Mouse (Mus musculus): Measurements from ENCODE around the gene Denr. TPM values are rescaled to one million over a fixed set of nuclear protein-coding genes. Genes with fewer than 3 reads are reported as not detected.

Denr gene
- polyA plus RNA-seq, 1 experiment: 91.3 TPM

- H3K27me3 ChIP-seq (replicated peaks): peaks cover 44% of the 10 kb centered on the region
- TF ChIP-seq GATA1 (IDR thresholded peaks at IDR 0.05; ENCODE audit: borderline replicate concordance, low read length): no peak
- no peak for TF ChIP-seq FLI1 (IDR thresholded peaks at IDR 0.05; ENCODE audit: low read length)
- H3K36me3 ChIP-seq (replicated peaks; ENCODE audit: low read length): no peaks in the 10 kb centered on the region
- H3K9me3 ChIP-seq: no peaks in the 10 kb centered on the region
- no peak within 1 kb of the TSS for H3K4me3 ChIP-seq (replicated peaks)
- peaks cover 30% of the 10 kb centered on the region for H3K4me1 ChIP-seq
Observed at GRCm38 (mm10) chr5:123879928-123880327, 27.0 kb upstream of the Denr start, which contains the start of gene Hcar1. Gene Hcar1, minus strand, starts transcription at chr5:123880020.

- Histone ChIP-seq H3K9me3 (no peaks in the 10 kb centered on the region), H3K4me1 (peaks cover 31% of the 10 kb centered on the region), H3K4me3 (replicated peaks) (no peak overlapping the region), H3K36me3 (replicated peaks; ENCODE audit: low read length) (no peaks in the 10 kb centered on the region), H3K27me3 (replicated peaks) (peaks cover 40% of the 10 kb centered on the region)
- TF ChIP-seq FLI1 (IDR thresholded peaks at IDR 0.05; ENCODE audit: low read length): no peak
Observed at GRCm38 (mm10) chr5:123880778-123881177, 26.2 kb upstream of the Denr start.

- Histone ChIP-seq H3K36me3 (replicated peaks; ENCODE audit: low read length) (no peaks in the 10 kb centered on the region), H3K9me3 (no peaks in the 10 kb centered on the region), H3K4me1 (peaks cover 27% of the 10 kb centered on the region), H3K27me3 (replicated peaks) (peaks cover 19% of the 10 kb centered on the region), H3K4me3 (replicated peaks) (no peak overlapping the region)
- TF ChIP-seq GATA1 (IDR thresholded peaks at IDR 0.05; ENCODE audit: borderline replicate concordance, low read length) (no peak), FLI1 (IDR thresholded peaks at IDR 0.05; ENCODE audit: low read length) (no peak)
Observed at GRCm38 (mm10) chr5:123883891-123884290, 23.1 kb upstream of the Denr start.

GRCm38 (mm10) chr5:123884332-123884731 lies 22.6 kb upstream of the Denr start:
- H3K4me1 ChIP-seq: peaks cover 26% of the 10 kb centered on the region
- no peak for TF ChIP-seq FLI1 (IDR thresholded peaks at IDR 0.05; ENCODE audit: low read length)
- no peak for TF ChIP-seq GATA1 (IDR thresholded peaks at IDR 0.05; ENCODE audit: borderline replicate concordance, low read length)

GRCm38 (mm10) chr5:123886365-123886764 lies 20.6 kb upstream of the Denr start:
- Histone ChIP-seq H3K36me3 (replicated peaks; ENCODE audit: low read length) (no peaks in the 10 kb centered on the region), H3K9me3 (no peaks in the 10 kb centered on the region), H3K4me3 (replicated peaks) (no peak overlapping the region), H3K4me1 (peaks cover 23% of the 10 kb centered on the region), H3K27me3 (replicated peaks) (peaks cover 6% of the 10 kb centered on the region)
- TF ChIP-seq FLI1 (IDR thresholded peaks at IDR 0.05; ENCODE audit: low read length) (no peak), GATA1 (IDR thresholded peaks at IDR 0.05; ENCODE audit: borderline replicate concordance, low read length) (no peak)

More at GRCm38 (mm10) chr5:123884332-123884731, 22.6 kb upstream of the Denr start:
- no peak overlapping the region for H3K4me3 ChIP-seq (replicated peaks)
- H3K36me3 ChIP-seq (replicated peaks; ENCODE audit: low read length): no peaks in the 10 kb centered on the region
- H3K9me3 ChIP-seq: no peaks in the 10 kb centered on the region
- peaks cover 15% of the 10 kb centered on the region for H3K27me3 ChIP-seq (replicated peaks)

GRCm38 (mm10) chr5:123890312-123890711 lies 16.7 kb upstream of the Denr start:
- no peak for TF ChIP-seq GATA1 (IDR thresholded peaks at IDR 0.05; ENCODE audit: borderline replicate concordance, low read length)
- no peak for TF ChIP-seq FLI1 (IDR thresholded peaks at IDR 0.05; ENCODE audit: low read length)
- Histone ChIP-seq H3K27me3 (replicated peaks) (peaks cover 2% of the 10 kb centered on the region), H3K4me3 (replicated peaks) (no peak overlapping the region), H3K36me3 (replicated peaks; ENCODE audit: low read length) (no peaks in the 10 kb centered on the region), H3K4me1 (peaks cover 11% of the 10 kb centered on the region), H3K9me3 (no peaks in the 10 kb centered on the region)

GRCm38 (mm10) chr5:123890987-123891386 lies 16.0 kb upstream of the Denr start:
- Histone ChIP-seq H3K9me3 (no peaks in the 10 kb centered on the region), H3K4me3 (replicated peaks) (no peak overlapping the region), H3K36me3 (replicated peaks; ENCODE audit: low read length) (no peaks in the 10 kb centered on the region), H3K27me3 (replicated peaks) (peaks cover 2% of the 10 kb centered on the region), H3K4me1 (peaks cover 11% of the 10 kb centered on the region)
- TF ChIP-seq GATA1 (IDR thresholded peaks at IDR 0.05; ENCODE audit: borderline replicate concordance, low read length) (no peak), FLI1 (IDR thresholded peaks at IDR 0.05; ENCODE audit: low read length) (no peak)

GRCm38 (mm10) chr5:123891669-123892068 lies 15.3 kb upstream of the Denr start:
- Histone ChIP-seq H3K9me3 (no peaks in the 10 kb centered on the region), H3K4me3 (replicated peaks) (peak overlapping the region; percentile 83), H3K27me3 (replicated peaks) (peaks cover 2% of the 10 kb centered on the region), H3K36me3 (replicated peaks; ENCODE audit: low read length) (no peaks in the 10 kb centered on the region), H3K4me1 (peaks cover 11% of the 10 kb centered on the region)
- TF ChIP-seq GATA1 (IDR thresholded peaks at IDR 0.05; ENCODE audit: borderline replicate concordance, low read length): no peak
- TF ChIP-seq FLI1 (IDR thresholded peaks at IDR 0.05; ENCODE audit: low read length): no peak

- H3K4me1 ChIP-seq: peaks cover 19% of the 10 kb centered on the region
- H3K4me3 ChIP-seq (replicated peaks): no peak overlapping the region
- H3K9me3 ChIP-seq: no peaks in the 10 kb centered on the region
- TF ChIP-seq FLI1 (IDR thresholded peaks at IDR 0.05; ENCODE audit: low read length): no peak
- no peak for TF ChIP-seq GATA1 (IDR thresholded peaks at IDR 0.05; ENCODE audit: borderline replicate concordance, low read length)
- peaks cover 2% of the 10 kb centered on the region for H3K27me3 ChIP-seq (replicated peaks)
- no peaks in the 10 kb centered on the region for H3K36me3 ChIP-seq (replicated peaks; ENCODE audit: low read length)
Observed at GRCm38 (mm10) chr5:123893520-123893919, 13.5 kb upstream of the Denr start.

GRCm38 (mm10) chr5:123896395-123896794 lies 10.6 kb upstream of the Denr start:
- Histone ChIP-seq H3K36me3 (replicated peaks; ENCODE audit: low read length) (no peaks in the 10 kb centered on the region), H3K9me3 (no peaks in the 10 kb centered on the region)
- TF ChIP-seq FLI1 (IDR thresholded peaks at IDR 0.05; ENCODE audit: low read length) (no peak), GATA1 (IDR thresholded peaks at IDR 0.05; ENCODE audit: borderline replicate concordance, low read length) (no peak)

GRCm38 (mm10) chr5:123897352-123897751 lies 9.6 kb upstream of the Denr start:
- H3K36me3 ChIP-seq (replicated peaks; ENCODE audit: low read length): no peaks in the 10 kb centered on the region
- TF ChIP-seq GATA1 (IDR thresholded peaks at IDR 0.05; ENCODE audit: borderline replicate concordance, low read length) (no peak), FLI1 (IDR thresholded peaks at IDR 0.05; ENCODE audit: low read length) (no peak)
- no peaks in the 10 kb centered on the region for H3K27me3 ChIP-seq (replicated peaks)
- H3K9me3 ChIP-seq: no peaks in the 10 kb centered on the region
- H3K4me1 ChIP-seq: peaks cover 10% of the 10 kb centered on the region
- H3K4me3 ChIP-seq (replicated peaks): no peak overlapping the region

More at GRCm38 (mm10) chr5:123896395-123896794, 10.6 kb upstream of the Denr start:
- Histone ChIP-seq H3K4me3 (replicated peaks) (no peak overlapping the region), H3K27me3 (replicated peaks) (no peaks in the 10 kb centered on the region), H3K4me1 (peaks cover 15% of the 10 kb centered on the region)
